ENCODE assay signal across 17 mouse cellular contexts in the genomic region with DNA sequence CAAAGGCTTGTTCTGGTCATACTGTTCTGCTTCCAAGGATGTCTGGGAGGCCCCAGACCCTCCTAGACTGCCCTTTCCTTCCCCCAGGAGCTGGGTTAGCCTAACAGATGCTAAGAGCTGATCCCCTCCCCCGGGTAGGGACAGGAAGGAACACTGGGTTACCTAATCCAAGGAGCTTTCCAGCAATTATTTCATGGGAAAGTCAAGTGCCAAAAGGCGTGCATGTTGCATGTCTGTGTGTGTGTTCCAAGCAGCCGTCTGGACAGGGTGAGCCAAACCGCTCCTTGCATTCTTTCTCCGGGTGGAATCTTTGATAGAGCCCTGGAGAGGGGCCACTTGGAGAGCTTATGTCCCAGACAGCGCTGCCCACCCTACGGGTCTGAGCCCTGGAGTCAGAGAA. TPM values are rescaled to one million over a fixed set of nuclear protein-coding genes. Genes with fewer than 3 reads are reported as not detected.
DNase-seq lines count a peak whose midpoint lies in the region; ATAC-seq lines count a peak whose summit lies in the region.
"Had no signal": no experiment of that assay in that cellular context is flagged by ENCODE, and none has a peak within 500 bp of the region (broad histone marks: within the 10 kb centered on the region; RNA-seq: fewer than 3 reads in every experiment).

No protein-coding gene starts in this region.

- WGBS in heart, embryonic 13.5 days: 30% methylated on average over 7 of the region's 7 CpGs
- 40% methylated on average over 7 of the region's 7 CpGs for WGBS in lung, embryonic 16.5 days
- 78% methylated on average over 7 of the region's 7 CpGs for WGBS in hindbrain, embryonic 16.5 days
- WGBS in hindbrain, embryonic 12.5 days: 86% methylated on average over 7 of the region's 7 CpGs

- DNase-seq in adrenal gland, postnatal 10 days: peak; percentile 54
- DNase-seq in adrenal gland, postnatal 25 days: no peak
- DNase-seq in embryo, embryonic 10 days (ENCODE audit: low spot score): no peak
- DNase-seq: cerebellum, adult 11 months; forebrain, postnatal 0 days; liver, embryonic 13.5 days; right cerebral cortex, postnatal 25 days; thymus, postnatal 36 days had no signal

- peak overlapping the region; percentile 32 for H3K4me2 ChIP-seq in heart, embryonic 13.5 days
- H3K4me2 ChIP-seq in lung, embryonic 16.5 days (ENCODE audit: low read depth, low read length): no peak overlapping the region
- no peak overlapping the region for H3K4me2 ChIP-seq in hindbrain, embryonic 16.5 days (ENCODE audit: low read length)
- H3K4me2 ChIP-seq in hindbrain, embryonic 12.5 days (replicated peaks): no peak overlapping the region
- H3K4me2 ChIP-seq: liver, embryonic 13.5 days had no signal

- ATAC-seq in heart, embryonic 13.5 days (ENCODE audit: extremely low read depth, insufficient number of reproducible peaks, low FRiP score, low TSS enrichment): no peak
- ATAC-seq in lung, embryonic 16.5 days (ENCODE audit: low read depth): 0 out of 2 replicates have a peak, but pooled peaks have one; percentile 4
- ATAC-seq in hindbrain, embryonic 16.5 days: no peak
- ATAC-seq in hindbrain, embryonic 12.5 days (ENCODE audit: low FRiP score): no peak
- ATAC-seq: forebrain, postnatal 0 days; intestine, postnatal 0 days had no signal

- H3K36me3 ChIP-seq in heart, embryonic 13.5 days: no peaks in the 10 kb centered on the region
- H3K36me3 ChIP-seq in lung, embryonic 16.5 days (ENCODE audit: control insufficient read depth, insufficient read depth, low read length): no peaks in the 10 kb centered on the region
- H3K36me3 ChIP-seq in hindbrain, embryonic 16.5 days (ENCODE audit: control insufficient read depth, insufficient read depth, low read length): no peaks in the 10 kb centered on the region
- no peaks in the 10 kb centered on the region for H3K36me3 ChIP-seq in hindbrain, embryonic 12.5 days
- H3K36me3 ChIP-seq: liver, embryonic 13.5 days had no signal

- 0 out of 2 replicates have a peak overlapping the region, but pooled peaks have one; percentile 10 for H3K27ac ChIP-seq in brown adipose tissue, adult 24 weeks (replicated peaks; ENCODE audit: low read depth, low read length)
- peak overlapping the region; percentile 85 for H3K27ac ChIP-seq in heart, embryonic 13.5 days (replicated peaks)
- H3K27ac ChIP-seq in lung, embryonic 16.5 days (ENCODE audit: low read length): peak overlapping the region; percentile 58
- H3K27ac ChIP-seq in hindbrain, embryonic 16.5 days (ENCODE audit: low read depth, low read length): no peak overlapping the region
- no peak overlapping the region for H3K27ac ChIP-seq in hindbrain, embryonic 12.5 days
- H3K27ac ChIP-seq: liver, embryonic 13.5 days had no signal

- H3K9me3 ChIP-seq in heart, embryonic 13.5 days: no peaks in the 10 kb centered on the region
- H3K9me3 ChIP-seq in lung, embryonic 16.5 days (ENCODE audit: control insufficient read depth, low read length): no peaks in the 10 kb centered on the region
- no peaks in the 10 kb centered on the region for H3K9me3 ChIP-seq in hindbrain, embryonic 16.5 days (ENCODE audit: control insufficient read depth, low read length)
- H3K9me3 ChIP-seq in hindbrain, embryonic 12.5 days (replicated peaks): no peaks in the 10 kb centered on the region
- H3K9me3 ChIP-seq: liver, embryonic 13.5 days had no signal

- H3K27me3 ChIP-seq in heart, embryonic 13.5 days (replicated peaks): no peaks in the 10 kb centered on the region
- no peaks in the 10 kb centered on the region for H3K27me3 ChIP-seq in lung, embryonic 16.5 days (ENCODE audit: control insufficient read depth, insufficient read depth, low read depth, low read length)
- peaks cover 10% of the 10 kb centered on the region for H3K27me3 ChIP-seq in hindbrain, embryonic 16.5 days (replicated peaks; ENCODE audit: control insufficient read depth, insufficient read depth, low read length)
- peaks cover 55% of the 10 kb centered on the region for H3K27me3 ChIP-seq in hindbrain, embryonic 12.5 days

- H3K9ac ChIP-seq in heart, embryonic 13.5 days: peak overlapping the region; percentile 29
- H3K9ac ChIP-seq in lung, embryonic 16.5 days (ENCODE audit: low read length): peak overlapping the region; percentile 21; the same call in 1 of the 2 replicates
- no peak overlapping the region for H3K9ac ChIP-seq in hindbrain, embryonic 16.5 days (ENCODE audit: low read depth, low read length)
- H3K9ac ChIP-seq in hindbrain, embryonic 12.5 days: no peak overlapping the region
- H3K9ac ChIP-seq: forebrain, postnatal 0 days; liver, embryonic 13.5 days had no signal

- H3K4me1 ChIP-seq in brown adipose tissue, adult 24 weeks (ENCODE audit: control insufficient read depth, insufficient read depth, insufficient read length, low read length): peaks cover 14% of the 10 kb centered on the region
- peaks cover 85% of the 10 kb centered on the region for H3K4me1 ChIP-seq in heart, embryonic 13.5 days
- peaks cover 37% of the 10 kb centered on the region for H3K4me1 ChIP-seq in lung, embryonic 16.5 days (replicated peaks; ENCODE audit: control insufficient read depth, insufficient read depth, low read length)
- H3K4me1 ChIP-seq in hindbrain, embryonic 16.5 days (ENCODE audit: control insufficient read depth, insufficient read depth, low read depth, low read length): peaks cover 12% of the 10 kb centered on the region
- H3K4me1 ChIP-seq in hindbrain, embryonic 12.5 days: peaks cover 29% of the 10 kb centered on the region

- no peak overlapping the region for H3K4me3 ChIP-seq in brown adipose tissue, adult 24 weeks (ENCODE audit: insufficient read depth, low read depth, low read length)
- H3K4me3 ChIP-seq in heart, embryonic 13.5 days: no peak overlapping the region
- no peak overlapping the region for H3K4me3 ChIP-seq in lung, embryonic 16.5 days (ENCODE audit: low read length)
- H3K4me3 ChIP-seq in hindbrain, embryonic 16.5 days (ENCODE audit: low read length): no peak overlapping the region
- no peak overlapping the region for H3K4me3 ChIP-seq in hindbrain, embryonic 12.5 days
- H3K4me3 ChIP-seq: liver, embryonic 13.5 days; myocyte had no signal

RNA-seq across cellular contexts. Expression of gene Smtnl2, which starts 1.5 kb away (rescaled TPM):
- 10 to 100 TPM in 1 of 2 experiments, 1 to 10 TPM in 1; 6.6 to 14.7 TPM for total RNA-seq in adrenal gland, postnatal 10 days (2021)
- 2.6 and 2.7 TPM in 2 replicates for total RNA-seq in adrenal gland, postnatal 25 days (2021)
- 8.2 and 14.4 TPM in 2 replicates for polyA plus RNA-seq in brown adipose tissue, adult 24 weeks (2012; ENCODE audit: insufficient read depth, insufficient read length, missing spikeins)
- 145 and 160 TPM in 2 replicates for polyA plus RNA-seq in heart, embryonic 13.5 days (2015; fragmentation: Nextera tagmentation; extraction: Ambion mirVana)
- 133 and 136 TPM in 2 replicates for polyA plus RNA-seq in lung, embryonic 16.5 days (2015; fragmentation: Nextera tagmentation; extraction: Ambion mirVana)
- polyA plus RNA-seq in hindbrain, embryonic 16.5 days (2015; fragmentation: Nextera tagmentation; extraction: Ambion mirVana): 12.3 and 12.4 TPM in 2 replicates
- 14.5 and 15.3 TPM in 2 replicates for polyA plus RNA-seq in hindbrain, embryonic 12.5 days (2016; fragmentation: Nextera tagmentation; extraction: Ambion mirVana)

RNA-seq across cellular contexts. Expression of gene Ggt6, which starts 22.3 kb away (rescaled TPM):
- total RNA-seq in adrenal gland, postnatal 10 days (2021): 1 to 10 TPM; 2.7 to 3.5 TPM
- total RNA-seq in adrenal gland, postnatal 25 days (2021): 3.7 and 4.4 TPM in 2 replicates
- 0.99 TPM in 1 of 2 replicates, not detected in the other for polyA plus RNA-seq in brown adipose tissue, adult 24 weeks (2012; ENCODE audit: insufficient read depth, insufficient read length, missing spikeins)
- polyA plus RNA-seq in heart, embryonic 13.5 days (2015; fragmentation: Nextera tagmentation; extraction: Ambion mirVana): not detected in 2 replicates
- 0.19 TPM in 1 of 2 replicates, not detected in the other for polyA plus RNA-seq in lung, embryonic 16.5 days (2015; fragmentation: Nextera tagmentation; extraction: Ambion mirVana)
- not detected in 2 replicates for polyA plus RNA-seq in hindbrain, embryonic 16.5 days (2015; fragmentation: Nextera tagmentation; extraction: Ambion mirVana)
- polyA plus RNA-seq in hindbrain, embryonic 12.5 days (2016; fragmentation: Nextera tagmentation; extraction: Ambion mirVana): 0.32 TPM in 1 of 2 replicates, not detected in the other
- total RNA-seq: forebrain, postnatal 0 days; granulocyte monocyte progenitor cell, adult 5-6 weeks had no signal
- polyA plus RNA-seq: forebrain, postnatal 0 days; liver, embryonic 13.5 days; myocyte had no signal

RNA-seq across cellular contexts. Expression of gene Mybbp1a, which starts 28.1 kb away (rescaled TPM):
- total RNA-seq in adrenal gland, postnatal 10 days (2021): 10 to 100 TPM; 77.5 to 84.6 TPM
- total RNA-seq in adrenal gland, postnatal 25 days (2021): 83.9 and 101 TPM in 2 replicates
- 23.2 and 24.3 TPM in 2 replicates for polyA plus RNA-seq in brown adipose tissue, adult 24 weeks (2012; ENCODE audit: insufficient read depth, insufficient read length, missing spikeins)
- 82.3 and 88.2 TPM in 2 replicates for polyA plus RNA-seq in heart, embryonic 13.5 days (2015; fragmentation: Nextera tagmentation; extraction: Ambion mirVana)
- 106 and 126 TPM in 2 replicates for polyA plus RNA-seq in lung, embryonic 16.5 days (2015; fragmentation: Nextera tagmentation; extraction: Ambion mirVana)
- polyA plus RNA-seq in hindbrain, embryonic 16.5 days (2015; fragmentation: Nextera tagmentation; extraction: Ambion mirVana): 54.2 and 63.0 TPM in 2 replicates
- 112 and 123 TPM in 2 replicates for polyA plus RNA-seq in hindbrain, embryonic 12.5 days (2016; fragmentation: Nextera tagmentation; extraction: Ambion mirVana)

RNA-seq across cellular contexts. Expression of gene Tekt1, which starts 50.8 kb away (rescaled TPM):
- under 1 TPM in 1 of 2 experiments, not detected in 1; 0.21 TPM for total RNA-seq in adrenal gland, postnatal 10 days (2021)
- total RNA-seq in adrenal gland, postnatal 25 days (2021): 0.21 TPM in 1 of 2 replicates, not detected in the other
- not detected in 2 replicates for polyA plus RNA-seq in brown adipose tissue, adult 24 weeks (2012; ENCODE audit: insufficient read depth, insufficient read length, missing spikeins)
- polyA plus RNA-seq in heart, embryonic 13.5 days (2015; fragmentation: Nextera tagmentation; extraction: Ambion mirVana): 0.47 and 0.55 TPM in 2 replicates
- polyA plus RNA-seq in lung, embryonic 16.5 days (2015; fragmentation: Nextera tagmentation; extraction: Ambion mirVana): 17.8 and 22.4 TPM in 2 replicates
- polyA plus RNA-seq in hindbrain, embryonic 16.5 days (2015; fragmentation: Nextera tagmentation; extraction: Ambion mirVana): 9.0 and 9.6 TPM in 2 replicates
- 6.6 and 7.9 TPM in 2 replicates for polyA plus RNA-seq in hindbrain, embryonic 12.5 days (2016; fragmentation: Nextera tagmentation; extraction: Ambion mirVana)
- polyA plus RNA-seq: large intestine, adult 2 months; liver, embryonic 13.5 days; myocyte had no signal

Comparison
In these comparisons a context has a peak if more than half of its experiments do, and no peak if none do; other contexts are left out.
1. H3K27ac ChIP-seq: peak in brown adipose tissue, adult 24 weeks (single experiment), heart, embryonic 13.5 days (single experiment) and lung, embryonic 16.5 days (single experiment); none in hindbrain, embryonic 16.5 days (single experiment) and hindbrain, embryonic 12.5 days (single experiment).
2. H3K9ac ChIP-seq: peak in heart, embryonic 13.5 days (single experiment) and lung, embryonic 16.5 days (single experiment); none in hindbrain, embryonic 16.5 days (single experiment) and hindbrain, embryonic 12.5 days (single experiment).